Mouse (Mus musculus) midbrain, embryonic 10.5 days (tissue): ENCODE results near the gene Rpl4. TPM values are rescaled to one million over a fixed set of nuclear protein-coding genes. Genes with fewer than 3 reads are reported as not detected.

Source experiments
- DNase-seq: peaks from one replicate; pipeline ENCODE4 v3.0.0-alpha.2; 2017; ENCODE audit warnings: low spot score
- H3K27ac ChIP-seq: fragments of 300-500 bp; sonication (generic); replicated peaks from 2 replicates; pipeline ENCODE4 v1.5.1; 2016; ENCODE audit warnings: mild to moderate bottlenecking
- H3K27me3 ChIP-seq: fragments of 300-500 bp; sonication (generic); 2 replicates; pipeline ENCODE4 v1.6.1; 2016; ENCODE audit warnings: low read depth, mild to moderate bottlenecking; ENCODE audit not compliant: poor library complexity, severe bottlenecking
- H3K36me3 ChIP-seq: fragments of 300-500 bp; sonication (generic); 2 replicates; pipeline ENCODE4 v1.6.1; 2016; ENCODE audit warnings: mild to moderate bottlenecking, moderate library complexity
- H3K4me1 ChIP-seq: fragments of 300-500 bp; sonication (generic); 2 replicates; pipeline ENCODE4 v1.6.1; 2016
- H3K4me3 ChIP-seq: fragments of 300-500 bp; sonication (generic); 2 replicates; pipeline ENCODE4 v1.5.1; 2016; ENCODE audit warnings: mild to moderate bottlenecking, moderate library complexity
- H3K9me3 ChIP-seq: fragments of 300-500 bp; sonication (generic); replicated peaks from 2 replicates; pipeline ENCODE4 v1.6.1; 2016; ENCODE audit warnings: mild to moderate bottlenecking
- WGBS: fragments of 180-500 bp; shearing (Covaris S2); methylation state at CpG from one replicate; pipeline ENCODE4 v1.1.7; 2016; 5-methylcytosine and 5-hydroxymethylcytosine counted together
- polyA plus RNA-seq: library from polyadenylated mRNA; unstranded; fragments of >200 nt; fragmentation: Nextera tagmentation; extraction: Ambion mirVana; gene quantifications from 2 replicates; pipeline ENCODE4 v1.2.1, GENCODE M21; 2016

Rpl4 gene
- polyA plus RNA-seq, 1 experiment from 2014 or later, result 1,229 TPM

DNA sequence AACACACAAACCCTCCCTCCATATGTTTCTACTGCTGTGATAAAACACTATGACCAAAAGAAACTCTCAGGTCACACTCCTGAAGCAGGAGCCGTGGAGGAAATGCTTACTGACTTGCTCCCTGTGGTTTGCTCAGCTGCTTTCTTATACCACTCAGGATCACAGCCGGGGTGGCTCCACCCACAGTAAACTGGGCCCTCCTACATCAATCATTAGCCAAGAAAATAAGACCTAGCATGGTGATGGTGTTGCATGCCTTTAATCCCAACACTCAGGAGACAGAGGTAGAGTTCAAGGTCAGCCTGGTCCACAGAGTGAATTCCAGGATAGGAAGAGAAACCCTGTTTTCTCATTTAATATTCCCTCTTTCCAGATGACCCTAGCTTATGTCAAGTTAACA is 26.7 kb downstream of the Rpl4 start:
- Histone ChIP-seq H3K36me3 (peaks cover 70% of the 10 kb centered on the region), H3K27me3 (no peaks in the 10 kb centered on the region), H3K4me3 (no peak overlapping the region), H3K27ac (no peak overlapping the region), H3K4me1 (no peaks in the 10 kb centered on the region), H3K9me3 (no peaks in the 10 kb centered on the region)
- WGBS, result 83% methylated on average over 2 of the region's 2 CpGs
- no peak for DNase-seq

DNA sequence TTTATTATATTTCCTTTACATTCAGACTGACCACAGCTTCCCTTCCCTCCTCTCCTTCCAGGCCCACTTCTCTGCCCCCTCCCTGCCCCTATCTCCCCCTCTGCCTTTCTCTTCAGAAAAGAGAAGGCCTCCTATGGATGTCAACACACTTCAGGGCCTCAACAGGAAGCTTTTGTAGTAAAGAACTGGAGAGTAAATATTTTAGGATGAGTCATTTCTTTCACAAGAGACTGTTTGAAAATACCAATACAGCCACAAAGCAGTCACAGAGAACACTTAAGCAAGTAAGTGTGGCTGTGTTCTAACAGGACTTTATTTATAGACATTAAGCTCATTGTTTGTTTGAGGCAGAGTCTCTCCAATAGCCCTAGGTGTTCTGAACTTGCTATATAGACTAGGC is 29.2 kb downstream of the Rpl4 start:
- Histone ChIP-seq H3K4me3 (no peak overlapping the region), H3K36me3 (peaks cover 79% of the 10 kb centered on the region), H3K4me1 (no peaks in the 10 kb centered on the region), H3K27ac (no peak overlapping the region), H3K9me3 (no peaks in the 10 kb centered on the region), H3K27me3 (no peaks in the 10 kb centered on the region)
- DNase-seq, result no peak

DNA sequence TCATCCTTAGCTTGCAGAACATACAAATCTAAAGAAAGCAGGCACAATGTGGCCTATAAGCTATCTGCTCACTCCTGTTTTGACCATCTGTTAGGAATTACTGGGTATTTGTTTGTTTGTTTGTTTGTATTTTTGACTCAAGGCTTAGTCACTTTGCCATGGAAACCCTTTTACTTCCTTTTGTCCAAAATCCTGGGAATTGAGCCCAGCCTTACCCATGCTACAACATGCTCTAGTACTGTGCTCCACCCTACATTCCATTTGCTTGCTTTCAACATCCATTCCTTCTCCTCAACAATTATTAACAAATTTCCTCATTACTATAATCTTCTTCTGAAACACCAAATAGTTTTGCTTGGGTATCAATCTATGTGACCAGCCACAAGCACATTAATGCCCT is 29.7 kb downstream of the Rpl4 start:
- Histone ChIP-seq H3K27me3 (no peaks in the 10 kb centered on the region), H3K36me3 (peaks cover 79% of the 10 kb centered on the region), H3K4me1 (no peaks in the 10 kb centered on the region), H3K27ac (no peak overlapping the region), H3K9me3 (no peaks in the 10 kb centered on the region), H3K4me3 (no peak overlapping the region)
- DNase-seq, result no peak

DNA sequence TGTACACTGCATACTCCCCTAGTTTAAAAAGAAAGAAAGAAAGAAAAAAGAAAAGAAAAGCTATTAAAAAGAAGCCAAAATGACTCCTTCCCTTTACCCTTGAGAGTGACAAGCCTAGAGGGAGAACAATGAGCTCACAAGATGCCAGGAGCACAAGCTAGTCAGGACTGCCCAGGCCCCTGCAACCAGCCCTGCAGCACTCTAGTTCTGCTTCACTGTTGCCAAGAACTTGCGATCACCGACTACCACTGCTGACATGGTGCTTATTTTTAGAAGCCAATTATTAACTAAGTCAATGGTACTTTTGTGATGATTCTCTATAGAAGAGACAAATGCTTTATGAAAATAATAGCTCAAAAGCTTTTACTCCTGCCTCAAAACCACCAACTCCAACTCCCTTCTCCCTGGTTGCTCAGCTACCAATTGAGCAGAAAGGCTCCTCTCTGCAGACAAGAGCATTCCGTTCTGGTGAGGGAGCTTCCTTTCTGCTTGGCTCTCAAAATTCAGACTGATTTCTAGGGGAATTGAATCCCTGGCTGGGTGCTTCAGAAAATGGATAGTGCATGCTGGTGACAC is 34.4 kb downstream of the Rpl4 start:
- no peak for DNase-seq
- Histone ChIP-seq H3K4me1 (no peaks in the 10 kb centered on the region), H3K36me3 (peaks cover 91% of the 10 kb centered on the region), H3K27ac (no peak overlapping the region), H3K9me3 (no peaks in the 10 kb centered on the region), H3K27me3 (no peaks in the 10 kb centered on the region), H3K4me3 (no peak overlapping the region)
- WGBS, result 91% methylated on average over 3 of the region's 3 CpGs

DNA sequence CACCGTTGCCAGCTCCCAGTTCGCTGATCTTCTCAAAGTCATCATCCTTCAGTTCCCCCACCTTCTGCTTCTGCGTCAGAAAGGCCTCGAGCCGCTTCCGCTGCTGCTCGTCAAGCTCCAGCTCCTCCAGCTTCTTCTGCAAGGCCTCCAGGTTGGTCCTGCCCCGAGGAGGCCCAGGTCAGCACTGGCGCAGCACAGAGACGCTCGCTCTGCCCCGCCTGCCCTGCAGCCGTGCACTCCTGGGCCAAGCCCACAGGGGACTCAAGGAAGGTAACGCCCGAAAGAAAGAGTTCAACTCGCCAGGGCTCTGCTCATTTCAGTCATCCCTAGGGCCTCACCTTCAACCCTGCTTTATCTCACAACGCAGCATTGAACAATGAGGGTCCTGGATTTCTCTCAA is 41.3 kb downstream of the Rpl4 start:
- Histone ChIP-seq H3K4me1 (peaks cover under 1% of the 10 kb centered on the region; the same call in 1 of the 2 replicates), H3K9me3 (no peaks in the 10 kb centered on the region), H3K27ac (0 out of 2 replicates have a peak overlapping the region, but pooled peaks have one; percentile 42), H3K4me3 (no peak overlapping the region), H3K27me3 (no peaks in the 10 kb centered on the region), H3K36me3 (peaks cover 51% of the 10 kb centered on the region)
- 90% methylated on average over 17 of the region's 17 CpGs for WGBS
- DNase-seq, result no peak

DNA sequence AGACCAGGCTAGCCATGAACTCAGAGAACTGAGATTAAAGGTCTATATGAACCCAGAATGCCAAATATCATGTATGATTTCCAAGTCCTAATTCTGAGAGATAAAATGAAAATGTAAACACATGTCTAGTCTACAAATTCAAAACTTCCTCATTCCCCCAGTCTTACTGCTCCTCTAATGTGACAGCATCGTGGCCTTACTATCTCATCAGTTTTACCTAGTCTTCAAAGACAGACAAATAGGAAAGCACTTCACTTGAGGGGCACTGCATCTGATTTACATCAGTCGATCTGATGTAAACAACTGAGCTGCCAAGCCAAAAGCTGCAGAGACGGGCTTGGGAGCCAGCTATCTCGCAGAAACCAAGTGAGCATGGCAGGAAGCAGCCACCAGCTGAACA is 42.9 kb downstream of the Rpl4 start:
- WGBS, result 90% methylated on average over 4 of the region's 4 CpGs
- no peaks in the 10 kb centered on the region for H3K9me3 ChIP-seq
- no peak overlapping the region for H3K4me3 ChIP-seq
- no peak overlapping the region for H3K27ac ChIP-seq
- no peak for DNase-seq
- H3K4me1 ChIP-seq, result peaks cover 15% of the 10 kb centered on the region
- no peaks in the 10 kb centered on the region for H3K27me3 ChIP-seq
- peaks cover 36% of the 10 kb centered on the region for H3K36me3 ChIP-seq

DNA sequence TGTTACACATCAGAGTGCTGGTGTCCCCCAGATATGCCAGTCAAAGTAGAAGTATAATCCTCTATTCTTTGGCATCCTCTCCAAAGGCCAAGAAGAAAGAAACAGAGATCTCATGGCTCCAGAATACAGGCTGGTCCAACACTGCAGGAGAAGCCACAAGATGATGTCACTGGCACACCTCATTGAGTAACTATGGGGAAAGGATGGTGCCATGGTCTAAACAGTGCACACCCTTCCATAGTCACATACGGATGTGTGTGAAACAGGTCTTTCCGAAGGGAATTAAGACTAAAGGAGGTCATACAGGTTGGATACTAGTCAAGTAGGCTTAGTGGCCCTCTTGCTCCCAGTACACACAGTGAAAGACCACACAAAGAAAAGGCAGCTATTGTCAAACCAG is 43.5 kb downstream of the Rpl4 start:
- no peaks in the 10 kb centered on the region for H3K9me3 ChIP-seq
- H3K27me3 ChIP-seq, result no peaks in the 10 kb centered on the region
- H3K36me3 ChIP-seq, result peaks cover 30% of the 10 kb centered on the region
- no peak overlapping the region for H3K4me3 ChIP-seq
- DNase-seq, result no peak
- H3K27ac ChIP-seq, result no peak overlapping the region
- H3K4me1 ChIP-seq, result peaks cover 16% of the 10 kb centered on the region
- 90% methylated on average over 2 of the region's 2 CpGs for WGBS

DNA sequence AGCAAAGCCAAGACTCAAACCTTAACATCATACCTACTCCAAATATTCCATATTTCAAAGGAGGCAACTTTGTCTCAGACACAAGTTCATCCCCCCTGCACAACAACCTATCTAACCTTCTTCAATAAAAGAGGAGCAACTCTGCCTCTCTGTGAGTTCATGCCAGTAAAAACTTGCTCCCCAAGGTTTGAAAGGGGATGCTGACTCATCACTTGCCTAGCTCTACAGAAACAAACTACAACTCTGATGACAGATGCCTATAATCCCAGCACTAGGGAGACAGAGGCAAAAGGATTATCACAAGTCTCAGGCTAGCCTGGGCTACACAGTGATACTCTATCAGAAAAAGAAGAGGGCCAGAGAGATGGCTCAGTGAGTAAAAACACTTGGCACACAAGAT is 44.7 kb downstream of the Rpl4 start:
- no peak for DNase-seq
- H3K4me3 ChIP-seq, result no peak overlapping the region
- peaks cover 22% of the 10 kb centered on the region for H3K4me1 ChIP-seq
- peaks cover 18% of the 10 kb centered on the region for H3K36me3 ChIP-seq
- H3K27me3 ChIP-seq, result no peaks in the 10 kb centered on the region
- H3K9me3 ChIP-seq, result no peaks in the 10 kb centered on the region
- no peak overlapping the region for H3K27ac ChIP-seq

DNA sequence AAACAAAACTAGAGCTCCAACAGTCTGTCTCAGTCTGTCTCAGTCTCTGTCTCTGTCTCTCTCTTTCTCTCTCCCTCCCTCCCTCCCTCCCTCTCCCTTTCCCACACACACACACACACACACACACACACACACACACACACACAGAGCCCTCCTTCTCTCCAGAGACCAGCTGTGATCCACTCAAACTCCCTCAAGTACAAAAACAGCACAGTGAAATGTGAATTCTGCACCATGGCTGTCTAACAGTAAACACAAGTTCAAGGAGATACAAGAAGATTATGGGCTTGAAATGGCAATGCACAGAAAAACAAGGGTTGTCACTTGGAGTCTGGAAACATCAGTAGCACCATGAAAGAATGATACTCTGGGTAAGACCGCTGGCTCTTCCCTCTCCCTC is 46.1 kb downstream of the Rpl4 start:
- Histone ChIP-seq H3K9me3 (no peaks in the 10 kb centered on the region), H3K27me3 (no peaks in the 10 kb centered on the region), H3K27ac (no peak overlapping the region), H3K4me1 (peaks cover 22% of the 10 kb centered on the region), H3K4me3 (no peak overlapping the region), H3K36me3 (peaks cover 5% of the 10 kb centered on the region)
- DNase-seq, result no peak
- 68% methylated on average over 1 of the region's 1 CpGs for WGBS

DNA sequence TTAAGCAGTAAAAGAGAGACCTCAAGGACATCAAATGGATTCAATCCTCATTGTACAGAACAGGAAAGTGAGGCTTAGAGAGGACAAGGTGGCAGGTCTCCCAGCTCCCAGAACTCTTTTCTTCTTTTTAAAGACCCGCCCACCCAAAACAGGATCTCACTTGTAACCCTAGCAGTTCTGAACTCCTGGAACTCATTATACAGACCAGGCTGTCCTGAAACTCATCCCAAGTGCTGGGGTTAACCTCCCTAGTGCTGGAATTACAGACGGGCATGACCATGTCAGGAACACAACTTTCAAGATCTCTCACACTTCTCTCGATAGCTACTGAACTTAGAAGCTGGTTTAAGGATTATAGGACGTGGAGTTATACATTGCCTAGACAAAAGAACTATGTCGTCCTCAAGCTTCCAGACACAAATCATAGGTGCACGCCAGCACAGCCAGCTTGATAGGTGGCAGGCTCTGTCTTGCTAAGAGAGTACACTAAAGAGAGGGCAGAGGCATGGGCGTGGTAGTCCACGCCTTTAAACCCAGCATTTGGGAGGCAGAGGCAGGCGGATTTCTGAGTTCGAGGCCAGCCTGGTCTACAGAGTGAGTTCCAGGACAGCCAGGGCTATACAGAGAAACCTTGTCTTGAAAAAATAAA is 46.7 kb downstream of the Rpl4 start:
- no peaks in the 10 kb centered on the region for H3K9me3 ChIP-seq
- H3K27me3 ChIP-seq, result no peaks in the 10 kb centered on the region
- H3K36me3 ChIP-seq, result 0 out of 2 replicates have a peak, but pooled peaks cover 5% of the 10 kb centered on the region
- no peak overlapping the region for H3K27ac ChIP-seq
- H3K4me3 ChIP-seq, result no peak overlapping the region
- 85% methylated on average over 10 of the region's 10 CpGs for WGBS
- peaks cover 22% of the 10 kb centered on the region for H3K4me1 ChIP-seq
- no peak for DNase-seq

DNA sequence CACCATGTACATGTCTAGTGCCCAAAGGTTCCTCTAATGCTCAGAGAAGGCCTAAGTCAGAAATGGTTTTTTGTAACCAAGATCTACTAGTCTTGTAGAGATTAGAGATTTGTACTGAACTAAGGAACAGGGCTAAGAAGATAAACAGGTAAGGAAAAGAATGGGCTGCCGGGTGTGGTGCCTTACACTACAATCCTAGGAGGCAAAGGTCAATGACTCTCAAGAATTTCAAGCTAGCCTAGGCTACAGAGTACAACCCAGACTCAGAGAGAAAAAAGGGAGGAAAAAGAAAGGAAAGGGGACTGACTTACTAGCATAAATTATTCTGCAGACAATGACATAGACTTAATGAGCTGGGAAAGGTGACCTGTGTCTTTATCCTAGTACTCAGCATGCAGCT is 47.4 kb downstream of the Rpl4 start:
- DNase-seq, result no peak
- H3K36me3 ChIP-seq, result 0 out of 2 replicates have a peak, but pooled peaks cover 6% of the 10 kb centered on the region
- WGBS, result 62% methylated on average over 1 of the region's 1 CpGs
- H3K9me3 ChIP-seq, result no peaks in the 10 kb centered on the region
- no peak overlapping the region for H3K27ac ChIP-seq
- no peaks in the 10 kb centered on the region for H3K27me3 ChIP-seq
- no peak overlapping the region for H3K4me3 ChIP-seq
- peaks cover 22% of the 10 kb centered on the region for H3K4me1 ChIP-seq

DNA sequence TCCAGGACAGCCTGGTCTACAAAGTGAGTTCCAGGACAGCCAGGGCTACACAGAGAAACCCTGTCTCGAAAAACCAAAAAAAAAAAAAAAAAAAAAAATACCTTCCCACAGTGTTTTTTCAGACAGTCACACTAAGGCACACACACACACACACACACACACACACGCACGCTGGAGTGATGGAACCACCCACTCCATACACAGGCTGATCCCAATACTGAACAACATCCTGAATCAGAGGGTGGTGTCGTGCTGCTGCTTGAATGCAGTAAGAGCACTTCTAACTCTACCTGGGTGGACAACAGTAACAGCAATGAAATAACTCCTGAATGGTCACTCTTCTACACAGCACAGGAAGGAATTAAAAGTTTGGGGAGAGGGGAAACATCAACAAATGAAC is 48.3 kb downstream of the Rpl4 start:
- Histone ChIP-seq H3K4me3 (no peak overlapping the region), H3K36me3 (0 out of 2 replicates have a peak, but pooled peaks cover 6% of the 10 kb centered on the region), H3K4me1 (peaks cover 22% of the 10 kb centered on the region), H3K27me3 (no peaks in the 10 kb centered on the region), H3K9me3 (no peaks in the 10 kb centered on the region), H3K27ac (no peak overlapping the region)
- WGBS, result 76% methylated on average over 4 of the region's 4 CpGs
- no peak for DNase-seq

DNA sequence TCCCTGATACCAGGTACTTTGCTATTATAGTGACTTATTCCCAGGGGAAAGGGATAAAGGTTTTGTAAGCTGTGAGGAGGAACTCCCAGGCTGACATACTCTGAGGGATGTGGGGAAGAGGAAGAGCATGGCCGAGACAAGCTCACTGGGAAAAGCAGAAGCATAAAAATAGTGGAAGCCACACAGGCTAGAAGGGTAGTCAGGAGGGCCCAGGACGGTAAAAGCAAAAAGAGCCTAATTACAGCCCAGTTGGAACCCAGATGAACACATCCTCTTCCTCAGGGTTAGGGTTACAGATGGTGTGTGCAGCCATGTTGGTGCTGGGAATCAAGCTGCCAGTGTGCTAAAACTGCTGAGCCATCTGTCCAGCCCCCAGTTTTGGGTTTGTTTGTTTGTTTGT is 48.9 kb downstream of the Rpl4 start:
- WGBS, result 77% methylated on average over 2 of the region's 2 CpGs
- Histone ChIP-seq H3K27ac (no peak overlapping the region), H3K4me1 (peaks cover 22% of the 10 kb centered on the region), H3K27me3 (no peaks in the 10 kb centered on the region), H3K36me3 (0 out of 2 replicates have a peak, but pooled peaks cover 6% of the 10 kb centered on the region), H3K9me3 (no peaks in the 10 kb centered on the region), H3K4me3 (no peak overlapping the region)
- DNase-seq, result no peak
